In genomic region chr1:106628718-106629469, GRCm38 (mm10) we compare ENCODE assay signal across 8 mouse cellular contexts.
DNase-seq lines count a peak whose midpoint lies in the region; ATAC-seq and TF ChIP-seq lines count a peak whose summit lies in the region.

No protein-coding gene starts in this region.

- H3K4me3 ChIP-seq in layer of hippocampus, adult 2 months, result no peak overlapping the region
- H3K4me3 ChIP-seq in brown adipose tissue, adult 24 weeks (ENCODE audit: insufficient read depth, low read depth, low read length), result no peak overlapping the region
- H3K4me3 ChIP-seq in heart, embryonic 13.5 days, result no peak overlapping the region
- peak overlapping the region; percentile 1 for H3K4me3 ChIP-seq in myocyte

- no peak overlapping the region for H3ac ChIP-seq in myocyte (ENCODE audit: control insufficient read depth, insufficient read length)

- no peak; the same call in 1 of the 2 replicates for ATAC-seq in heart, embryonic 13.5 days (ENCODE audit: extremely low read depth, insufficient number of reproducible peaks, low FRiP score, low TSS enrichment)
- no peak for ATAC-seq in granulocyte monocyte progenitor cell, adult 5-6 weeks (replicated peaks; ENCODE audit: poor library complexity, severe bottlenecking)

- no peak for TF ChIP-seq POLR2A in myocyte (IDR thresholded peaks at IDR 0.05; ENCODE audit: insufficient read length, low read depth)

- TF ChIP-seq CTCF in layer of hippocampus, adult 2 months (conservative IDR thresholded peaks at IDR 0.05), result peak; percentile 75

- no peak overlapping the region; the same call in 1 of the 2 replicates for H3K9ac ChIP-seq in heart, embryonic 13.5 days

- no peaks in the 10 kb centered on the region for H3K27me3 ChIP-seq in heart, embryonic 13.5 days (replicated peaks)
- no peaks in the 10 kb centered on the region for H3K27me3 ChIP-seq in myocyte (ENCODE audit: control insufficient read depth, insufficient read depth, insufficient read length)

- 10% methylated on average over 3 of the region's 3 CpGs for WGBS in heart, embryonic 13.5 days

- H3K79me2 ChIP-seq in myocyte (ENCODE audit: control insufficient read depth, insufficient read depth), result no peaks in the 10 kb centered on the region

- peak overlapping the region; percentile 33 for H3K27ac ChIP-seq in layer of hippocampus, adult 2 months
- peak overlapping the region; percentile 82 for H3K27ac ChIP-seq in brown adipose tissue, adult 24 weeks (replicated peaks; ENCODE audit: low read depth, low read length)
- H3K27ac ChIP-seq in heart, embryonic 13.5 days (replicated peaks), result peak overlapping the region; percentile 81

- H3K9me3 ChIP-seq in heart, embryonic 13.5 days, result no peaks in the 10 kb centered on the region

- H3K4me1 ChIP-seq in brown adipose tissue, adult 24 weeks (ENCODE audit: control insufficient read depth, insufficient read depth, insufficient read length, low read length), result peaks cover 15% of the 10 kb centered on the region; the same call in 1 of the 2 replicates
- H3K4me1 ChIP-seq in heart, embryonic 13.5 days, result peaks cover 48% of the 10 kb centered on the region

- H3K36me3 ChIP-seq in heart, embryonic 13.5 days, result no peaks in the 10 kb centered on the region
- H3K36me3 ChIP-seq in myocyte (ENCODE audit: control insufficient read depth, insufficient read depth), result no peaks in the 10 kb centered on the region

- H3K4me2 ChIP-seq in heart, embryonic 13.5 days, result peak overlapping the region; percentile 35; the same call in 1 of the 2 replicates
- H3K4me2 ChIP-seq in myocyte (ENCODE audit: low read depth), result peak overlapping the region; percentile 75

- DNase-seq in layer of hippocampus, adult 2 months (ENCODE audit: low spot score in 2 of 2), result peak; percentile 13 to 22
- DNase-seq in layer of hippocampus, postnatal 25 days (ENCODE audit: extremely low spot score in 1 of 2, low spot score in 1 of 2), result no peak
- peak; percentile 53 to 63 for DNase-seq in kidney, postnatal 4 days
- DNase-seq in right cerebral cortex, postnatal 4 days, result no peak

TF ChIP-seq in myocyte, 11 proteins besides CTCF, POLR2A, EP300 and RAD21:
- TF ChIP-seq REST (IDR thresholded peaks at IDR 0.05; ENCODE audit: insufficient read depth, insufficient read length) (no peak), POLR2AphosphoS2 (IDR thresholded peaks at IDR 0.05; ENCODE audit: insufficient read length, low read depth) (no peak), SRF (IDR thresholded peaks at IDR 0.05; ENCODE audit: control insufficient read depth, insufficient read length, low read depth) (no peak), MAX (IDR thresholded peaks at IDR 0.05; ENCODE audit: low read depth) (no peak), CEBPB (IDR thresholded peaks at IDR 0.05; ENCODE audit: insufficient read depth, poor library complexity, severe bottlenecking) (no peak), TCF3 (IDR thresholded peaks at IDR 0.05; ENCODE audit: insufficient read length, low read depth) (no peak), MYOD1 (IDR thresholded peaks at IDR 0.05; ENCODE audit: control insufficient read depth in 1 of 3, insufficient read length in 2 of 3, low read depth in 2 of 3) (no peak), USF1 (IDR thresholded peaks at IDR 0.05; ENCODE audit: low read depth) (no peak), E2F4 (IDR thresholded peaks at IDR 0.05; ENCODE audit: insufficient read depth) (no peak), MYOG (IDR thresholded peaks at IDR 0.05; ENCODE audit: control insufficient read depth in 1 of 3, insufficient read depth in 1 of 3, insufficient read length in 2 of 3, low read depth in 2 of 3) (no peak), TCF12 (IDR thresholded peaks at IDR 0.05; ENCODE audit: insufficient read depth, poor library complexity, severe bottlenecking) (no peak)

Comparison
In these comparisons a context has a peak if more than half of its experiments do, and no peak if none do; other contexts are left out.
1. DNase-seq: peak in layer of hippocampus, adult 2 months (2 of 2) and kidney, postnatal 4 days (2 of 2); none in layer of hippocampus, postnatal 25 days (0 of 2) and right cerebral cortex, postnatal 4 days (single experiment).
2. Peak in every context shown above with its lines, with median percentiles within 50 percentile points of each other: H3K27ac ChIP-seq.